8 mouse cellular contexts compared by ENCODE assay signal in genomic region chr15:82340414-82341035, GRCm38 (mm10). TPM values are rescaled to one million over a fixed set of nuclear protein-coding genes. Genes with fewer than 3 reads are reported as not detected.
A peak's percentile ranks its signal among the peaks of the same experiment; 100 is the strongest.
DNase-seq lines count a peak whose midpoint lies in the region; ATAC-seq and TF ChIP-seq lines count a peak whose summit lies in the region.

No protein-coding gene starts in this region.

- no peak for ATAC-seq in G1E (ENCODE audit: extremely low read depth, insufficient number of reproducible peaks, low FRiP score, poor library complexity, severe bottlenecking)
- no peak for ATAC-seq in monocyte, adult 5-6 weeks (replicated peaks; ENCODE audit: insufficient number of reproducible peaks, low FRiP score, low TSS enrichment, poor library complexity, severe bottlenecking)

- H3K27ac ChIP-seq in heart, embryonic 10.5 days, result peak overlapping the region; percentile 91
- H3K27ac ChIP-seq in hindbrain, embryonic 10.5 days, result peak overlapping the region; percentile 87
- peak overlapping the region; percentile 84 for H3K27ac ChIP-seq in midbrain, embryonic 10.5 days (replicated peaks)

- TF ChIP-seq CTCF in G1E (IDR thresholded peaks at IDR 0.05; ENCODE audit: low read depth, low read length), result no peak

- 30% methylated on average over 21 of the region's 21 CpGs for WGBS in heart, embryonic 10.5 days
- 36% methylated on average over 21 of the region's 21 CpGs for WGBS in hindbrain, embryonic 10.5 days
- 42% methylated on average over 21 of the region's 21 CpGs for WGBS in midbrain, embryonic 10.5 days

- H3K27me3 ChIP-seq in heart, embryonic 10.5 days (ENCODE audit: insufficient read depth, poor library complexity, severe bottlenecking), result peaks cover 6% of the 10 kb centered on the region
- no peaks in the 10 kb centered on the region for H3K27me3 ChIP-seq in G1E (ENCODE audit: insufficient read depth, low read length)
- H3K27me3 ChIP-seq in hindbrain, embryonic 10.5 days (ENCODE audit: insufficient read depth, poor library complexity, severe bottlenecking), result peaks cover 32% of the 10 kb centered on the region
- H3K27me3 ChIP-seq in midbrain, embryonic 10.5 days (ENCODE audit: low read depth, poor library complexity, severe bottlenecking), result peaks cover 34% of the 10 kb centered on the region

- peak overlapping the region; percentile 62 for H3K4me3 ChIP-seq in heart, embryonic 10.5 days
- peak overlapping the region; percentile 78 for H3K4me3 ChIP-seq in G1E (ENCODE audit: low read depth, low read length)
- H3K4me3 ChIP-seq in hindbrain, embryonic 10.5 days, result peak overlapping the region; percentile 50
- H3K4me3 ChIP-seq in midbrain, embryonic 10.5 days, result peak overlapping the region; percentile 49

- peak; percentile 80 for DNase-seq in heart, embryonic 10.5 days (ENCODE audit: low spot score)
- no peak for DNase-seq in heart, adult 8-10 months (ENCODE audit: low spot score)
- peak; percentile 31 for DNase-seq in G1E (ENCODE audit: low spot score)
- DNase-seq in hindbrain, embryonic 10.5 days (ENCODE audit: low spot score), result no peak
- DNase-seq in midbrain, embryonic 10.5 days (ENCODE audit: low spot score), result no peak
- DNase-seq in cerebellum, postnatal 14 days, result no peak
- no peak for DNase-seq in layer of hippocampus, adult 11-12 months (ENCODE audit: low spot score)

- no peaks in the 10 kb centered on the region for H3K9me3 ChIP-seq in heart, embryonic 10.5 days
- no peaks in the 10 kb centered on the region for H3K9me3 ChIP-seq in G1E (replicated peaks)
- no peaks in the 10 kb centered on the region for H3K9me3 ChIP-seq in hindbrain, embryonic 10.5 days
- no peaks in the 10 kb centered on the region for H3K9me3 ChIP-seq in midbrain, embryonic 10.5 days (replicated peaks)

- H3K36me3 ChIP-seq in heart, embryonic 10.5 days, result peaks cover 21% of the 10 kb centered on the region
- H3K36me3 ChIP-seq in G1E (replicated peaks), result peaks cover 55% of the 10 kb centered on the region
- peaks cover 6% of the 10 kb centered on the region for H3K36me3 ChIP-seq in hindbrain, embryonic 10.5 days
- peaks cover 14% of the 10 kb centered on the region for H3K36me3 ChIP-seq in midbrain, embryonic 10.5 days

- H3K4me1 ChIP-seq in heart, embryonic 10.5 days, result peaks cover 48% of the 10 kb centered on the region
- peaks cover 83% of the 10 kb centered on the region for H3K4me1 ChIP-seq in G1E (ENCODE audit: insufficient read depth, low read depth, low read length)
- peaks cover 68% of the 10 kb centered on the region for H3K4me1 ChIP-seq in hindbrain, embryonic 10.5 days (replicated peaks)
- peaks cover 55% of the 10 kb centered on the region for H3K4me1 ChIP-seq in midbrain, embryonic 10.5 days

RNA-seq across cellular contexts. Expression of gene Smdt1, which starts 1.8 kb away (rescaled TPM):
- 294 and 304 TPM in 2 replicates for polyA plus RNA-seq in heart, embryonic 10.5 days (2016; fragmentation: Nextera tagmentation; extraction: Ambion mirVana)
- 100 to 1,000 TPM; 190 to 214 (median 204) TPM for total RNA-seq in heart, adult 8-10 months (2022)
- total RNA-seq in G1E (2014; fragmentation: Nextera tagmentation) (68.2 and 118 TPM in 2 replicates), G1E (2017) (115 and 129 TPM in 2 replicates)
- polyA plus RNA-seq in G1E (2012), result 116 and 137 TPM in 2 replicates
- polyA plus RNA-seq in hindbrain, embryonic 10.5 days (2016; fragmentation: Nextera tagmentation; extraction: Ambion mirVana), result 269 and 314 TPM in 2 replicates
- 253 and 265 TPM in 2 replicates for polyA plus RNA-seq in midbrain, embryonic 10.5 days (2016; fragmentation: Nextera tagmentation; extraction: Ambion mirVana)
- total RNA-seq in monocyte, adult 5-6 weeks (2017), result 57.5 to 129 TPM (median 113 TPM) in 3 replicates

RNA-seq across cellular contexts. Expression of gene Pheta2, which starts 1.8 kb away (rescaled TPM):
- polyA plus RNA-seq in heart, embryonic 10.5 days (2016; fragmentation: Nextera tagmentation; extraction: Ambion mirVana), result 11.1 and 12.0 TPM in 2 replicates
- under 1 TPM; 0.44 to 0.57 (median 0.48) TPM for total RNA-seq in heart, adult 8-10 months (2022)
- total RNA-seq in G1E (2014; fragmentation: Nextera tagmentation) (50.8 and 67.8 TPM in 2 replicates), G1E (2017) (37.9 and 42.2 TPM in 2 replicates)
- 12.5 and 18.8 TPM in 2 replicates for polyA plus RNA-seq in G1E (2012)
- 4.8 TPM in 2 replicates for polyA plus RNA-seq in hindbrain, embryonic 10.5 days (2016; fragmentation: Nextera tagmentation; extraction: Ambion mirVana)
- polyA plus RNA-seq in midbrain, embryonic 10.5 days (2016; fragmentation: Nextera tagmentation; extraction: Ambion mirVana), result 4.2 and 5.4 TPM in 2 replicates
- total RNA-seq in monocyte, adult 5-6 weeks (2017), result 6.1 to 11.4 TPM (median 7.8 TPM) in 3 replicates

RNA-seq across cellular contexts. Expression of gene Naga, which starts 1.8 kb away (rescaled TPM):
- polyA plus RNA-seq in heart, embryonic 10.5 days (2016; fragmentation: Nextera tagmentation; extraction: Ambion mirVana), result 28.4 and 32.3 TPM in 2 replicates
- 10 to 100 TPM; 27.1 to 32.1 (median 29.9) TPM for total RNA-seq in heart, adult 8-10 months (2022)
- total RNA-seq in G1E (2014; fragmentation: Nextera tagmentation), result 190 and 198 TPM in 2 replicates
- total RNA-seq in G1E (2017), result 200 and 229 TPM in 2 replicates
- polyA plus RNA-seq in G1E (2012), result 274 and 333 TPM in 2 replicates
- 20.9 and 24.9 TPM in 2 replicates for polyA plus RNA-seq in hindbrain, embryonic 10.5 days (2016; fragmentation: Nextera tagmentation; extraction: Ambion mirVana)
- polyA plus RNA-seq in midbrain, embryonic 10.5 days (2016; fragmentation: Nextera tagmentation; extraction: Ambion mirVana), result 22.4 and 27.2 TPM in 2 replicates
- 155 to 216 TPM (median 169 TPM) in 3 replicates for total RNA-seq in monocyte, adult 5-6 weeks (2017)

RNA-seq across cellular contexts. Expression of gene Ndufa6, which starts 13.6 kb away (rescaled TPM):
- polyA plus RNA-seq in heart, embryonic 10.5 days (2016; fragmentation: Nextera tagmentation; extraction: Ambion mirVana), result 351 and 390 TPM in 2 replicates
- 100 to 1,000 TPM; 658 to 797 (median 740) TPM for total RNA-seq in heart, adult 8-10 months (2022)
- total RNA-seq in G1E (2014; fragmentation: Nextera tagmentation), result 117 and 124 TPM in 2 replicates
- 344 and 364 TPM in 2 replicates for total RNA-seq in G1E (2017)
- polyA plus RNA-seq in G1E (2012), result 215 and 331 TPM in 2 replicates
- polyA plus RNA-seq in hindbrain, embryonic 10.5 days (2016; fragmentation: Nextera tagmentation; extraction: Ambion mirVana), result 267 and 273 TPM in 2 replicates
- polyA plus RNA-seq in midbrain, embryonic 10.5 days (2016; fragmentation: Nextera tagmentation; extraction: Ambion mirVana), result 258 and 270 TPM in 2 replicates
- 139 to 263 TPM (median 256 TPM) in 3 replicates for total RNA-seq in monocyte, adult 5-6 weeks (2017)

RNA-seq across cellular contexts. Expression of gene Cyp2d22, which starts 39.5 kb away (rescaled TPM):
- 3.2 and 3.9 TPM in 2 replicates for polyA plus RNA-seq in heart, embryonic 10.5 days (2016; fragmentation: Nextera tagmentation; extraction: Ambion mirVana)
- 10 to 100 TPM; 19.3 to 30.9 (median 23.3) TPM for total RNA-seq in heart, adult 8-10 months (2022)
- total RNA-seq in G1E (2014; fragmentation: Nextera tagmentation) (not detected in 2 replicates), G1E (2017) (0.11 and 1.0 TPM in 2 replicates)
- polyA plus RNA-seq in G1E (2012), result not detected in 2 replicates
- polyA plus RNA-seq in hindbrain, embryonic 10.5 days (2016; fragmentation: Nextera tagmentation; extraction: Ambion mirVana), result 2.5 and 3.0 TPM in 2 replicates
- 2.8 and 4.5 TPM in 2 replicates for polyA plus RNA-seq in midbrain, embryonic 10.5 days (2016; fragmentation: Nextera tagmentation; extraction: Ambion mirVana)
- total RNA-seq in monocyte, adult 5-6 weeks (2017), result 0.57 to 2.1 TPM in 2 of 3 replicates, not detected in the other

Comparison
In these comparisons a context has a peak if more than half of its experiments do, and no peak if none do; other contexts are left out.
1. DNase-seq: peak in heart, embryonic 10.5 days (single experiment) and G1E (single experiment); none in heart, adult 8-10 months (single experiment), hindbrain, embryonic 10.5 days (single experiment), midbrain, embryonic 10.5 days (single experiment), cerebellum, postnatal 14 days (0 of 2) and layer of hippocampus, adult 11-12 months (single experiment).
2. Peak in every context shown above with its lines, with median percentiles within 50 percentile points of each other: H3K27ac ChIP-seq and H3K4me3 ChIP-seq.